Mouse (Mus musculus) midbrain, postnatal 0 days (tissue): ENCODE results near the gene Trio. TPM values are rescaled to one million over a fixed set of nuclear protein-coding genes. Genes with fewer than 3 reads are reported as not detected.

ENCODE experiments used
- ATAC-seq: fragments of 200-750 bp; cut with Nextera tagmentation; 2 replicates; pipeline ENCODE4 v1.8.0; 2017; ENCODE audit warnings: moderate number of reproducible peaks, mild to moderate bottlenecking, moderate TSS enrichment, moderate library complexity; ENCODE audit not compliant: low FRiP score
- DNase-seq: peaks from one replicate; pipeline ENCODE4 v3.0.0-alpha.2; 2015; ENCODE audit warnings: low spot score
- H3K27ac ChIP-seq: fragments of 300-500 bp; sonication (generic); 2 replicates; pipeline ENCODE4 v1.5.1; 2014; ENCODE audit warnings: low read depth, mild to moderate bottlenecking, low read length, mixed read lengths
- H3K27me3 ChIP-seq: fragments of 300-500 bp; sonication (generic); 2 replicates; pipeline ENCODE4 v1.6.1; 2014; ENCODE audit warnings: low read length, control low read depth, mixed read lengths; ENCODE audit not compliant: insufficient read depth
- H3K36me3 ChIP-seq: fragments of 300-500 bp; sonication (generic); 2 replicates; pipeline ENCODE4 v1.6.1; 2014; ENCODE audit warnings: low read length, control low read depth, mixed read lengths; ENCODE audit not compliant: insufficient read depth
- H3K4me1 ChIP-seq: fragments of 300-500 bp; sonication (generic); 2 replicates; pipeline ENCODE4 v1.6.1; 2014; ENCODE audit warnings: mild to moderate bottlenecking, control low read depth, antibody characterized with exemption, low read length, mixed read lengths; ENCODE audit not compliant: insufficient read depth
- H3K4me2 ChIP-seq: fragments of 300-500 bp; sonication (generic); 2 replicates; pipeline ENCODE4 v1.6.1; 2014; ENCODE audit warnings: low read depth, mild to moderate bottlenecking, low read length, mixed read lengths; ENCODE audit not compliant: poor library complexity, severe bottlenecking
- H3K4me3 ChIP-seq: fragments of 300-500 bp; sonication (generic); 2 replicates; pipeline ENCODE4 v1.5.1; 2014; ENCODE audit warnings: low read depth, mild to moderate bottlenecking, low read length, moderate library complexity
- H3K9ac ChIP-seq: fragments of 300-500 bp; sonication (generic); replicated peaks from 2 replicates; pipeline ENCODE4 v1.6.1; 2014; ENCODE audit warnings: mild to moderate bottlenecking, low read length, moderate library complexity, mixed read lengths; ENCODE audit not compliant: poor library complexity, severe bottlenecking
- H3K9me3 ChIP-seq: fragments of 300-500 bp; sonication (generic); 2 replicates; pipeline ENCODE4 v1.6.1; 2016; ENCODE audit warnings: low read length, control low read depth
- CTCF ChIP-seq: IDR thresholded peaks from 2 replicates; pipeline ENCODE4 v1.5.1; 2016; ENCODE audit warnings: antibody characterized with exemption, mild to moderate bottlenecking
- WGBS: fragments of 180-500 bp; shearing (Covaris S2); extraction: QIAGEN DNeasy Blood & Tissue Kit; methylation state at CpG from one replicate; pipeline ENCODE4 v1.1.7; 2014; 5-methylcytosine and 5-hydroxymethylcytosine counted together
- polyA plus RNA-seq: library from polyadenylated mRNA; unstranded; fragments of >200 nt; fragmentation: Nextera tagmentation; extraction: Ambion mirVana; gene quantifications from 2 replicates; pipeline ENCODE4 v1.2.1, GENCODE M21; 2015
- total RNA-seq: library from RNA; depleted of rRNA; stranded (reverse); fragments of >200 nt; gene quantifications from 2 replicates; pipeline ENCODE4 v1.2.3, GENCODE M21; 2014

The Trio gene
- total and polyA plus RNA-seq, 2 experiments from 2014 or later = 23.3 to 213 TPM

DNA sequence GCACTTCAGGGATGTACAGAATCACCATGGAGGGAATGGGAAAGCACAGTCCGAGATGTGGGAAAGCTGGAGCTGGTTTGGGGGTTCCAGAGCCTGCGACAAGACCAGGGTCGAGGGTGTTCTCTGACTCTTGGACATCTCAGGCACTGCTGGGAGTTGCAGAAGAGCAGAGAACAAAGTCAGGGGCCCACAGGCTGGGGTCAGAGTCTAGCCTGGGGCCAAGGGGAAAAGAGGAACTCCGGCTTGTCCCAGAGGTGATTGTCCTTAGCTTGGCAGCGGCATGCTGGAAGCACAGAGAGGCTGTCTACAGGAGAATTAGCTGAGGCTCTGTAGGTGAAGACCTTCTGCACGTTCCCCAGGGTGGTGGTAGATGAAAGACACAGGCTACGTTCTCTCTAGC, 307.0 kb downstream of the Trio start:
- Histone ChIP-seq H3K36me3 (no peaks in the 10 kb centered on the region), H3K4me2 (no peak overlapping the region), H3K27ac (no peak overlapping the region), H3K9ac (no peak overlapping the region), H3K27me3 (no peaks in the 10 kb centered on the region), H3K4me1 (no peaks in the 10 kb centered on the region), H3K4me3 (no peak overlapping the region), H3K9me3 (no peaks in the 10 kb centered on the region)
- 81% methylated on average over 7 of the region's 7 CpGs for WGBS
- no peak for DNase-seq
- no peak for ATAC-seq
- TF ChIP-seq CTCF = no peak

DNA sequence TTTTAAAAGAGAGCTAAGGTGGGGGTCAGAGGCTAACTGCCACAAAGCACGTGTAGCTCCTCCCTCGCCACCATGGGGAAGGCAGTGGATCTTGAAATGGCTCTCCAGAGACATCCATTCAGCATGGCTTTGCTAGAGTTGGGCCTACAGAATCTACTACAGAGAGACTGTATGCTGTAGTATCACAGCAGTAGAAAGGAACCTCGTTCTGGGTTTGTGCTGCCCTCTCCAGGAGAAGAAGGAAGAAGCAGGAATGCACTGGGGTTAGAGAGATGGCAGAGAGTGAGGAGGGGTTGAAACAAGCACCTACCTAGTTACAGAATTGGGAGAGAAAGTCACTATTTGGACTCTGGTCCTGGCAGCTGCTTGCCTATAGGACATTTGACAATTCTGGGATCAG, 310.3 kb downstream of the Trio start:
- H3K9me3 ChIP-seq = no peaks in the 10 kb centered on the region
- TF ChIP-seq CTCF = peak; percentile 71
- H3K9ac ChIP-seq = no peak overlapping the region
- ATAC-seq (0 out of 2 replicates have a peak, but pooled peaks have one; percentile 45), DNase-seq (peak; percentile 40)
- no peak overlapping the region for H3K4me3 ChIP-seq
- no peaks in the 10 kb centered on the region for H3K4me1 ChIP-seq
- H3K27ac ChIP-seq = no peak overlapping the region
- WGBS = 30% methylated on average over 3 of the region's 3 CpGs
- no peaks in the 10 kb centered on the region for H3K27me3 ChIP-seq
- no peaks in the 10 kb centered on the region for H3K36me3 ChIP-seq
- H3K4me2 ChIP-seq = no peak overlapping the region

DNA sequence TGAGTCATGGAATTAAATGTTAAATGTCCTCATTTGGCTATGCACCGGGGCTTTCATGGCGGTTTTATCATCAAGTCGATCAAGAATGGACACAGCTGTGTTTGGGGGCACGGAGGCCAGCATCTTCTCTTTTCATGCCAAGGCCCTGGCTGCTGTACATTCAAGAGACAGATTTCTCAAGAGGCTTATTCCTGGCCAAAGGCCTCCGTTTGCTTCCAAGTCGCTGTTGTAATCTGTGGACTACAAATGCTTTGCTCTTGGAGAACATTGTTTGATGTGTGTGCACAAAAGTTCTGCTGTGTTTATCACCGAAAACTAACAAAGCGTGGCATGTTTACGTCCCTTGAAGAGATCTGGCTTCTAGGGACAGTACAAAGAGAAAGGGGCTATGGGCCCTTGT, 314.9 kb downstream of the Trio start:
- no peak for DNase-seq
- Histone ChIP-seq H3K9me3 (no peaks in the 10 kb centered on the region), H3K9ac (no peak overlapping the region), H3K4me2 (no peak overlapping the region), H3K27ac (no peak overlapping the region), H3K27me3 (no peaks in the 10 kb centered on the region), H3K36me3 (no peaks in the 10 kb centered on the region), H3K4me3 (no peak overlapping the region), H3K4me1 (no peaks in the 10 kb centered on the region)
- 79% methylated on average over 9 of the region's 9 CpGs for WGBS
- no peak for ATAC-seq
- no peak for TF ChIP-seq CTCF

DNA sequence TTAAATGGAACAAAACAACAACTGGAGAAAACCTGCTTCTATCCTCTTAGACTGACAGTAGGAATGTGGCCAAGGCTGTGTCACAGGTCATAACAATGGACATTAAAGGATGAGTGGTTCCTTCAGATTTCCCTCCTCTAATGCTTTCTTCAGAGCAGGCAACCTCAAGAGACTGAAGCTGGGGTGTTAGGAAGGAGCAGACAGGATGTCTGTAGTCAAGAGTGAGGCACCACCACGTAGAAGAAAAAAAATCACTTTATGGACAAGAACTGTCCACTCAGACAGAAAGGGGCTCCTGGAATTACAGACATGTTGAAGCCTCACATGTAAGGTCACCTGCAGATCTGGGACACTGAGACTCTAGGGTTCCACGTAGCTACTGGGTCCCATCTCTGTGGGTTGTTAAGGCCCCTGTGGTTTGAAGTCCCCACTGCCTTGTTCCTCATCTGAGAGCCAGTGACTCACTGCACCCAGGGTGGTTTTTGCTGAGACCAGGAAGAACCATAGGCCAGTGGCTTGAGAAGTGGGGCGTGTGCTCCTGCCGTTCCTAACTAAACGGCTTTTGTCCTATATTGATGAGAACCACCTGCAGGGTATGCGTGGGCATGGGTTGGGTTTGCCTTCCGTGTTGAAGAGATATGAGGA, 316.6 kb downstream of the Trio start:
- Histone ChIP-seq H3K4me2 (no peak overlapping the region), H3K27me3 (no peaks in the 10 kb centered on the region), H3K9me3 (no peaks in the 10 kb centered on the region), H3K27ac (no peak overlapping the region), H3K4me1 (no peaks in the 10 kb centered on the region), H3K4me3 (no peak overlapping the region), H3K36me3 (no peaks in the 10 kb centered on the region), H3K9ac (no peak overlapping the region)
- no peak for DNase-seq
- WGBS = 87% methylated on average over 7 of the region's 7 CpGs
- ATAC-seq = no peak
- TF ChIP-seq CTCF = no peak

DNA sequence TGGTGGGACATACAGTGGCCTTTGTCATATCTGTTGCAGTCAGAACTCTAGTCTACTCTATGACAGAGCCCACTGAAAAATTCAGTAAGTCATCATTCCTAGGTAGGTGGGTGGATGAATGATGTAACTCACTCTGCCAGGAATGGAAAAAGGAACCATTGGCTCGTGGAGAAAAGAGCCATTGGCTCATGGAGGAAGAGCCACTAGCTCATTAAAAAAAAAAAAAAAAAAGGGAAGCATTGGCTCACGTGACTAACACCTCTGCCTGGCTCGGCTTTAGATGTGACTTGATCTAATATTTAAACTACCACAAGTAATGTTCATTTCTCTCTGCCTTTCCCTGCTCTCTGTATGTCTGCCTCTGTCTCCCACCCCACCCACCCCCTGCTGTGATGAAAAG, 317.1 kb downstream of the Trio start:
- Histone ChIP-seq H3K4me3 (no peak overlapping the region), H3K36me3 (no peaks in the 10 kb centered on the region), H3K9ac (no peak overlapping the region), H3K9me3 (no peaks in the 10 kb centered on the region), H3K27me3 (no peaks in the 10 kb centered on the region), H3K4me1 (no peaks in the 10 kb centered on the region), H3K27ac (no peak overlapping the region), H3K4me2 (no peak overlapping the region)
- no peak for DNase-seq
- 82% methylated on average over 3 of the region's 3 CpGs for WGBS
- no peak for TF ChIP-seq CTCF
- ATAC-seq = no peak

DNA sequence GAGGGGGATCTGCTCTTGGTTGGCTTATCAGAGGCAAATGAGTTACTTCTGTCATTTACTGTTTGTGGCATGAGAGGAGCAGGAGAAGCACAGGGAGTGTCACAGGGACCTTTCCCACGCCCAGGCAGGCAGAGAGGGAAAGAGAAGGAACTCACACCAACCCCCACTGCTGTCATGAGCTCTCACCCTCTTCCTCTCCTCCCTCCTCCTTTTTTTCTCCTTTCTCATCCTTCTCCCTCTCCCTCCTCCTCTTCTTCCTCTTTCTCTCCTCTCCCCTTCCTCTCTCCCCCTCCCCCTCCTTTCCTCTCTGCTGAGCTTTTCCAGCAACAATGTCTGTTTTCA, 322.7 kb downstream of the Trio start:
- Histone ChIP-seq H3K27me3 (no peaks in the 10 kb centered on the region), H3K4me2 (no peak overlapping the region), H3K27ac (no peak overlapping the region), H3K4me1 (no peaks in the 10 kb centered on the region), H3K9me3 (no peaks in the 10 kb centered on the region), H3K36me3 (no peaks in the 10 kb centered on the region), H3K9ac (no peak overlapping the region), H3K4me3 (no peak overlapping the region)
- ATAC-seq (no peak), DNase-seq (no peak)
- WGBS = 20% methylated on average over 1 of the region's 1 CpGs
- TF ChIP-seq CTCF = no peak
